Mouse (Mus musculus) liver, embryonic 14.5 days (tissue): ENCODE measurements at regions not wholly inside any gene's neighbourhood (a gene's known extent, or its start where the extent isn't known, plus 50 kb on each side); places are given as distances from the start of the nearest gene placed in this dataset.

ENCODE experiments used
- CTCF ChIP-seq: IDR thresholded peaks from 2 replicates; pipeline ENCODE4 v1.5.1; 2016; ENCODE audit warnings: antibody characterized with exemption, low read depth, control low read depth
- EP300 ChIP-seq: IDR thresholded peaks from 2 replicates; pipeline ENCODE4 v1.6.1; 2016; ENCODE audit warnings: antibody characterized with exemption, low read depth

DNA sequence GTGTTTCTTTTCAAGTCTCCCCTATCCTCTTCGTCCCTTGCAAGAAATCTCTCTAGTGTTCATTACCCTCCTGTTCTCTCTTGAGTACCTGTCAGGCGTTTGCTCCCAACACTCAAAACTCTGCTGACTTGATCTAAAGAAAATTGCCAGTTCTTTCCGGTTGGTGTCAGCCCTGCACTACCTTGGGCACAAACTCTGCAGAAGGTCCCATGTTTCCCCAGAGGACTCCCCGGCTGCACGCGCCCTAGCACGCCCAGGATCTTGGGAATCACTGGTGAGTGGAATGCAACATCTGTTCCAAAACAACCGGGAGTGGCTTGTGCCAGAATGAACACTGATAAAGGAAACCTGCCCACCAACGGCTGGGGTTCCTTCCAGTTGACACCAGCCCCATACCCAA, 66.3 kb upstream of the Rfpl4b start:
- no peak for TF ChIP-seq CTCF
- no peak for TF ChIP-seq EP300
